Comparison of ENCODE assay signal across 7 mouse cellular contexts in the genomic region with DNA sequence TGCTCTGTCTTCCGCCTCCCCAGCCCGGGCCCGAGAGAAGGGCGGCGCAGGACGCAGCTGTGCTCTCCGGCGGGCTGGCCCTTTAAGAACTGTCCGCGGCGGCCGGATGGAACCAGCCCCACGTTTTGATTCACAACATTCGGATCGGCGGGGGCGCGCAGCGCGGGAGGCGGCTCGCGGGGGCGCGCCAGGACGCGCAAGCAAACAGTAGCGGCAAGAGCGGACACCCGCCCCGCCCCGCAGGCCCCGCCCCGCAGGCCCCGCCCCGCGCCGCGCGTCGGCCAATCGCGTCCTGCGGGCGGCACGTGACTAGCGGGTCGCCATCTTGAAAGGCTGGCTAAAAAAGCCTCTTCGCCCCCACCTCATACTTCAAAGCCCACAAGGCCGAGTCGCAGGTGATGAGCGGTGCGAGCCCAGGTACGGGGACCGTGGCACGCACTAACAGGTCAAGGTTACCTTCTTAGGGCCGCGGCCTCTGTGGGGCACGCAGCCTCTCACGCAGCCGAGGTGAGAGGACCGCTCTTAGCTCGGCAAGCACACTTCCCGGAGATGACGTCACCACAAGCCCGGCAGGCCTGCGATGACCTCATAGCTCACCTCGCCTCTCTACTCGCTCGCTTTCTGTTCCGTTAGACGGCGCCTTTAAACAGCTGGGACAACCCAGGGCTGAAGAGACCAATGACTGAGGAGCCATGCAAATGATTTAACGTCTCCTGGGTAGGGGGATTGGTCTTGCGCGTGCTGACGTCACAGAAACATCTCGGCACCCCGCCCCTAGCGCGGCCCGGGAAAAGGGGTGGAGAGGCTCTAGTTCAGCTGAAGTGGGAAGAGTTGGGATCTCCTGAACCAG. TPM values are rescaled to one million over a fixed set of nuclear protein-coding genes. Genes with fewer than 3 reads are reported as not detected.
A peak's percentile ranks its signal among the peaks of the same experiment; 100 is the strongest.
DNase-seq lines count a peak whose midpoint lies in the region; ATAC-seq lines count a peak whose summit lies in the region.

No protein-coding gene starts in this region.

- no peaks in the 10 kb centered on the region for H3K27me3 ChIP-seq in embryonic facial prominence, embryonic 11.5 days (ENCODE audit: control insufficient read depth, insufficient read depth, low read length)
- no peaks in the 10 kb centered on the region for H3K27me3 ChIP-seq in limb, embryonic 11.5 days (ENCODE audit: control insufficient read depth, insufficient read depth, low read length)
- no peaks in the 10 kb centered on the region for H3K27me3 ChIP-seq in midbrain, embryonic 14.5 days (ENCODE audit: control insufficient read depth, insufficient read depth, low read length)

- H3K4me2 ChIP-seq in embryonic facial prominence, embryonic 11.5 days (ENCODE audit: low read depth, low read length): peak overlapping the region; percentile 74
- peak overlapping the region; percentile 58 for H3K4me2 ChIP-seq in limb, embryonic 11.5 days (ENCODE audit: low read depth, severe bottlenecking)
- H3K4me2 ChIP-seq in midbrain, embryonic 14.5 days (ENCODE audit: low read length): peak overlapping the region; percentile 96

- peak overlapping the region; percentile 90 for H3K9ac ChIP-seq in embryonic facial prominence, embryonic 11.5 days (replicated peaks; ENCODE audit: low read length)
- H3K9ac ChIP-seq in limb, embryonic 11.5 days (ENCODE audit: low read length): peak overlapping the region; percentile 98
- peak overlapping the region; percentile 98 for H3K9ac ChIP-seq in midbrain, embryonic 14.5 days (replicated peaks; ENCODE audit: low read length)

- DNase-seq in adrenal gland, postnatal 14 days: peak; percentile 99
- peak; percentile 96 for DNase-seq in embryonic facial prominence, embryonic 11.5 days (ENCODE audit: low spot score)
- peak; percentile 98 for DNase-seq in kidney, adult 11 months
- peak; percentile 99 for DNase-seq in limb, embryonic 11.5 days (ENCODE audit: low spot score)
- peak; percentile 98 for DNase-seq in midbrain, embryonic 14.5 days
- peak; percentile 95 to 97 for DNase-seq in spleen, adult 18-20 months

- H3K27ac ChIP-seq in embryonic facial prominence, embryonic 11.5 days (replicated peaks; ENCODE audit: low read depth, low read length): peak overlapping the region; percentile 93
- peak overlapping the region; percentile 92 for H3K27ac ChIP-seq in limb, embryonic 11.5 days (replicated peaks; ENCODE audit: low read depth, low read length)
- H3K27ac ChIP-seq in midbrain, embryonic 14.5 days (replicated peaks; ENCODE audit: low read depth, low read length): peak overlapping the region; percentile 98

- ATAC-seq in embryonic facial prominence, embryonic 11.5 days (replicated peaks; ENCODE audit: insufficient number of reproducible peaks, low FRiP score, low TSS enrichment, low read depth): peak; percentile 88
- peak; percentile 71 for ATAC-seq in granulocyte monocyte progenitor cell, adult 5-6 weeks (replicated peaks; ENCODE audit: poor library complexity, severe bottlenecking)
- ATAC-seq in limb, embryonic 11.5 days (ENCODE audit: insufficient number of reproducible peaks, low FRiP score, low TSS enrichment, low read depth): peak; percentile 91
- ATAC-seq in midbrain, embryonic 14.5 days (ENCODE audit: low FRiP score, low TSS enrichment): peak; percentile 87

- WGBS in embryonic facial prominence, embryonic 11.5 days: under 1% methylated on average over 75 of the region's 82 CpGs
- WGBS in limb, embryonic 11.5 days: under 1% methylated on average over 81 of the region's 82 CpGs
- under 1% methylated on average over 82 of the region's 82 CpGs for WGBS in midbrain, embryonic 14.5 days

- H3K36me3 ChIP-seq in embryonic facial prominence, embryonic 11.5 days (replicated peaks; ENCODE audit: control insufficient read depth, insufficient read depth, low read depth, low read length): peaks cover 8% of the 10 kb centered on the region
- H3K36me3 ChIP-seq in limb, embryonic 11.5 days (ENCODE audit: control insufficient read depth, insufficient read depth, low read length): peaks cover 18% of the 10 kb centered on the region
- peaks cover 20% of the 10 kb centered on the region for H3K36me3 ChIP-seq in midbrain, embryonic 14.5 days (ENCODE audit: control insufficient read depth, insufficient read depth, low read length)

- H3K9me3 ChIP-seq in embryonic facial prominence, embryonic 11.5 days (replicated peaks; ENCODE audit: control insufficient read depth, low read length): no peaks in the 10 kb centered on the region
- no peaks in the 10 kb centered on the region for H3K9me3 ChIP-seq in limb, embryonic 11.5 days (ENCODE audit: control insufficient read depth, low read length)
- H3K9me3 ChIP-seq in midbrain, embryonic 14.5 days (ENCODE audit: control insufficient read depth, low read length): no peaks in the 10 kb centered on the region

- peaks cover 5% of the 10 kb centered on the region; the same call in 1 of the 2 replicates for H3K4me1 ChIP-seq in embryonic facial prominence, embryonic 11.5 days (ENCODE audit: control insufficient read depth, insufficient read depth, low read length)
- peaks cover 25% of the 10 kb centered on the region for H3K4me1 ChIP-seq in limb, embryonic 11.5 days (ENCODE audit: control insufficient read depth, insufficient read depth, low read length)
- H3K4me1 ChIP-seq in midbrain, embryonic 14.5 days (ENCODE audit: control insufficient read depth, insufficient read depth, low read length): peaks cover 41% of the 10 kb centered on the region

- H3K4me3 ChIP-seq in embryonic facial prominence, embryonic 11.5 days (ENCODE audit: low read depth, low read length): peak overlapping the region; percentile 92
- peak overlapping the region; percentile 94 for H3K4me3 ChIP-seq in limb, embryonic 11.5 days (ENCODE audit: low read depth, low read length)
- peak overlapping the region; percentile 93 for H3K4me3 ChIP-seq in midbrain, embryonic 14.5 days (replicated peaks; ENCODE audit: low read depth, low read length)

RNA-seq across cellular contexts. Expression of a gene that starts 5.9 kb away (rescaled TPM):
- 112 and 118 TPM in 2 replicates for total RNA-seq in adrenal gland, postnatal 14 days (2021)
- polyA plus RNA-seq in embryonic facial prominence, embryonic 11.5 days (2014; fragmentation: Nextera tagmentation; extraction: Ambion mirVana): 65.0 and 66.6 TPM in 2 replicates
- 64.2 and 82.0 TPM in 2 replicates for total RNA-seq in granulocyte monocyte progenitor cell, adult 5-6 weeks (2014; fragmentation: Nextera tagmentation)
- 12.2 and 12.3 TPM in 2 replicates for total RNA-seq in granulocyte monocyte progenitor cell, adult 5-6 weeks (2017)
- polyA plus RNA-seq in limb, embryonic 11.5 days (2014; fragmentation: Nextera tagmentation; extraction: Ambion mirVana): 94.8 and 101 TPM in 2 replicates
- polyA plus RNA-seq in midbrain, embryonic 14.5 days (2014; fragmentation: Nextera tagmentation; extraction: Ambion mirVana): 78.6 and 88.1 TPM in 2 replicates

RNA-seq across cellular contexts. Expression of a gene that starts 13.5 kb away (rescaled TPM):
- 0.22 TPM in 1 of 2 replicates, not detected in the other for total RNA-seq in adrenal gland, postnatal 14 days (2021)
- polyA plus RNA-seq in embryonic facial prominence, embryonic 11.5 days (2014; fragmentation: Nextera tagmentation; extraction: Ambion mirVana): not detected in 2 replicates
- not detected in 2 replicates for total RNA-seq in granulocyte monocyte progenitor cell, adult 5-6 weeks (2014; fragmentation: Nextera tagmentation)
- total RNA-seq in granulocyte monocyte progenitor cell, adult 5-6 weeks (2017): not detected in 2 replicates
- polyA plus RNA-seq in limb, embryonic 11.5 days (2014; fragmentation: Nextera tagmentation; extraction: Ambion mirVana): not detected in 2 replicates
- 0.22 and 0.23 TPM in 2 replicates for polyA plus RNA-seq in midbrain, embryonic 14.5 days (2014; fragmentation: Nextera tagmentation; extraction: Ambion mirVana)

Comparison
In these comparisons a context has a peak if more than half of its experiments do, and no peak if none do; other contexts are left out.
1. Peak in every context shown above with its lines: DNase-seq, ATAC-seq, H3K4me3 ChIP-seq and H3K27ac ChIP-seq.